Mouse (Mus musculus): ENCODE measurements around the gene Nisch.

Gene Nisch

DNA sequence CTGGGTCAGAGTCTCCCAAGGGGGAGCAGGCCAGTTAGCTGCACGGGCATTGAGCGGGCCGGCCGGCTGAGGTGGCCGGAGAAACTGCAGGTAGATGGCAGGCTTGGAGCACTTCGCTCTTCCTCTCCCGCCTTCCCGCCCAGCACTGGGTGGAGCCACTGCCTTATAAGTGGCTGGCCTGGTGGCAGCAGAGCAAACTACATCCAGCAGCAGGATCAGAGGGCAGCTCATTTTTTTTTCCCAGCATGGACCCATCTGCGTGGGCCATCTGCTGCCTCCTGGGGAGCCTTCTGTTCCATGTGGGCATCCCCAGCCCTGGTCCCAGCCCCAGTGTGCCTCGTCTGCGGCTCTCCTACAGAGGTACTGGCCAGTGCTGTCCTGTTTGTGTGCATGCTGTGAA, 920 bp upstream of the Nisch start, which contains the start of gene Sema3g:
TSS of gene Sema3g (plus strand) at position 195 of the 400 bp plus-strand sequence.
- peak; percentile 32 for DNase-seq (ENCODE audit: extremely low read depth, insufficient read length, low spot score)

DNA sequence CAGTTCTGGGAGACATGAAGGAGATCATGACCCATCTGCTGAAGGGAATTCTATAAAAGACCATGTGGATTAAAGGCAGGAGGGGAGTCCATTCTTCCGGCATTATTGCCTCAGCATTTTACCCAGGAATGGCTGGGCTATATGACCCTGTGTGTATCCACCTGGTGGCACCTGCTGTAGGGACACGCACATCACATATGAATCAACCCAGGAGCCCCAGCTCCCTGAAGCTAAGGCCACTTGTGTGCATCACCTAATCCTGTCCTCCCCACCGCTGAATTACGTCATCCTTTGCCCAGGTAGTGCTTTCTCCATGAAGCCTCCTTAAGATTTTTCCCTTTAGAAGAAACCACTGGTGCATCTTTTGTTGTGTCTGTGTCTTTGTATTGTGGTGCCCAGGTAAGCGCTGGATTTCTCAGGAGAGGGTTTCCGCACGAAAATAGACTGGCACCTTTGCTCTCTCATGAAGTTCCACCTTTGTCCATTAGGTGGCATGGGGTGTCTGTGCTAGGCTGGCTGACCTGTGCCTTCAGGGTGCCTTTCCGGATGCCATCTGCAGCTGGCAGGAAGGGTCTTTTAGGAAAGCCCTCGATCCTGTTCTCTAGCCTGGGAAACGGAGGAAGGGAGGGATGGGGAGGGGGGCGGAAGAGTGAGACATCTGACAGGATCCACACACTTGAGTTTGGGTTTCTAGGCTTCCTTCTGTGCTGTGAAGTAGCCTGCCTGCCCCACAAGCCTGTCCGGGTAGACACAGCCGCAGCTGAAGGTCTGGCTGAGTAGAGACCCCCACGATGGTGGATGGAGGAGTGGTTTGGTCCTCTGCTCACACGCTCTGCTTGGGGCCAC, 1.4 kb downstream of the Nisch start:
- DNase-seq (ENCODE audit: extremely low read depth, insufficient read length, low spot score): peak; percentile 32

DNA sequence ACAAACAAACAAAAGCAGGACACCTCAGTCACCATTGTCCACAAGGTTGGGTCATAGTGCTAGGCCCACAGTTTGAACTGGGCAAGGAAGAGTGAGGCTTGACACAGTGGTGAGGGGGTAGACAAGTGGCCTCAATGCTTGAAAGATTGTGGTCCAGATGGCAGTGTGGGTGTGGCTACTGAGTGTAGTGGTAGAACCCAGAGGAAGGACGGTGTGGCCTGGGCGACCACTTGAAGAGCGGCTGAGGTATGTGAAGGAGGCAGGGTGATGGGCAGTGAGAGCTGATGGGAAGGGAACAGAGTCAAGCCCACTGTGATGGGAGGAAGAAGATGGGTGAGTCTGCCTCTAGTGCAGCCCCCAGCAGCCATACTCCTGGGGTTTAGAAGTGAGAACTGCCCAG, 2.1 kb downstream of the Nisch start:
- no peak for DNase-seq (ENCODE audit: extremely low read depth, insufficient read length, low spot score)

DNA sequence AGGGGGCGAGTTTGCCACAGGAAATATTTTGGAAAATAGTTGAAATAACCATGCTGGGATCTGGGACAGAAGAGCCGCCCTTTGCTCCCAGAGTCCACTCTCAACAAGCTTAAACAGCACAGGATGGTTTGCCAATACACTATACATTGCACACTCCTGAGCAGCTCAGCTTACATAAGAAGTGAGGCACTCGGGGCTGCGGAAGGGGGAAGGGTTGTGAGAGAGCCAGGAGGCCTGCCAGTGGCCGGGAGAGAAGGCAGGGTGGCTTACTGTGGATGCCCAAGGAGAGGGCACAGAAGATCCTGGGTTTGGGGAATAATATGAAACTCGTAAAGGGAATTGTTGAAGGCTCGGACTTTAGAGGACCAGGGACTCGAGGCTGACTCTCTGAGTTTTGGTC, 2.9 kb downstream of the Nisch start:
- DNase-seq (ENCODE audit: extremely low read depth, insufficient read length, low spot score): no peak

DNA sequence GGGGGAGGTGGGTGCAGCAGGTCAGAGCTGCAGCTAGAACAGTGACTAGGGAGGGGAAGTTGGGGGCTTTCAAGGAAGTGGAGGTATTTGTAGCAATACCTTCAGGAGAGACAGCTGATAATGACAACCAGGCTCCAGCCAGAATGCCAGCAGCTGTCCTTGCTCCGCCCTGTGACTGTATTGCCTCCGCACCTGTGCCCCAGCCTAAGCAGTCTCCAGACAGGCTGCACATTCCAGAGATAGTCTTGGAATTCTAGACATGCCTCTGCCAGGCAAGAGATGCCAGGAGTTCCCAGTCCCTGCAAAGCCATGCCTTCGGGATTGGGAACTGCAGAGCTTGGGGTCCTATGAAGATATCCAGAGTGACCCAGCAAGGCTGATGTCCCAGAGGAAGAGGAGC, 4.2 kb downstream of the Nisch start:
- no peak for DNase-seq (ENCODE audit: extremely low read depth, insufficient read length, low spot score)

DNA sequence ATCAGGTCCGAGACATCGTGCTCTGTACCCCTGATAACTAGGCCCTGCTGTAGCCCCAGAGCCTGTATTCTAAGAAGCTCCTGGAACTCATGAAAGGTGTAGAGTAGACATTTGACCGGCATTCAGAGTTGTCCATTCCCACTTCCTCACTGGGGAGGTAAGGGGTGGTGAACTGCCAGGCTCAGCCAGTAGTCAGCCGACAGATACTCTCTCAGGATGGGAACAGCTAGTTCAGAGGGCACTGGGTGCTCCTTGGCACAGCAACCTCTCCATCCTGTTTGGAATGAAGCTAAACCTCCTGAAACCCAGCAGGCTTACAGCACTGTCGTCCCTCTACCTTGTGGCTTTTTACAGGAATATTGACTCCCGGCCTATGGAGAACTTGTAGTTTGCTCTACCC, 4.9 kb downstream of the Nisch start:
- DNase-seq (ENCODE audit: extremely low read depth, insufficient read length, low spot score): no peak

DNA sequence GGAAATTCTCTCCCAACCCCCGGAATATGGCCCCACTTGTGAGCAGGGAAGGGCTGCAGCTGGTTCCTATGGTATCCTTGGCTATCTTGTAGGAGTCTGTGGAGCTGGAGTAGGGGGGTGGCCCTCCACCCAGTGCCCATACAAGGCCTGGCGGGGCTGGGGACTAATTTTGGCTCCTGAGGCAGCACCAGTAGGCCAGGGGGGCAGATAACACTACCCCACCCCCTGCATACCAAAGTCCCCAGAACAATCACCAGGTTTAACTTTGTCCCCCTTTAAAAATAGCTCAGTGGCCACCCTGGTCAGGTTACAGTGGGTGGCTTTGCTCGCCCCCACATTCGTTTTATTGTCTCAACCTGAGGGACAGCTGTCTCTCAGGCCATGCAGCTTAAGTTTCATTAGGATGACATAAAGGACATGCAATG, 7.6 kb downstream of the Nisch start:
- DNase-seq (ENCODE audit: extremely low read depth, insufficient read length, low spot score): no peak

DNA sequence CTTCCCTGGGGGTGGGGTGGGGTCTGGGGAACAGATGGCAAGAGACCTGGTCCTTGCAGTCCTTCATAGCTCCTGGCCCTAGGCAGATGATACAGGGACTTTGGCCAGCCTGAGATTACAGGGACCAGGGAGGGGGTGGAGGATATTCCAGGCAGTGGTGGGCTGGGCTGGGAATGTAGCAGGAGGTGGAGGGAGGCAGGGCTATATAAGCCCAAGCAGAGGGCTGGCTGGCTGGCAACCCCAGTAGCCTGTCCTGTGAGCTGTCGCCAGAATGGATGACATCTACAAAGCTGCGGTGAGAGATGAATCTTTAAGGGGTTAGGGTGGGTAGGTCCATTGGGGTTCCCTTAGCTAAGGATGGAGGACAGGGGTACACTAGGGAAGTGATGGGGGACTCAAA, 8.7 kb downstream of the Nisch start, which contains the start of gene Tnnc1:
TSS of gene Tnnc1 (plus strand) at position 229 of the 400 bp plus-strand sequence.
- DNase-seq (ENCODE audit: extremely low read depth, insufficient read length, low spot score): no peak

DNA sequence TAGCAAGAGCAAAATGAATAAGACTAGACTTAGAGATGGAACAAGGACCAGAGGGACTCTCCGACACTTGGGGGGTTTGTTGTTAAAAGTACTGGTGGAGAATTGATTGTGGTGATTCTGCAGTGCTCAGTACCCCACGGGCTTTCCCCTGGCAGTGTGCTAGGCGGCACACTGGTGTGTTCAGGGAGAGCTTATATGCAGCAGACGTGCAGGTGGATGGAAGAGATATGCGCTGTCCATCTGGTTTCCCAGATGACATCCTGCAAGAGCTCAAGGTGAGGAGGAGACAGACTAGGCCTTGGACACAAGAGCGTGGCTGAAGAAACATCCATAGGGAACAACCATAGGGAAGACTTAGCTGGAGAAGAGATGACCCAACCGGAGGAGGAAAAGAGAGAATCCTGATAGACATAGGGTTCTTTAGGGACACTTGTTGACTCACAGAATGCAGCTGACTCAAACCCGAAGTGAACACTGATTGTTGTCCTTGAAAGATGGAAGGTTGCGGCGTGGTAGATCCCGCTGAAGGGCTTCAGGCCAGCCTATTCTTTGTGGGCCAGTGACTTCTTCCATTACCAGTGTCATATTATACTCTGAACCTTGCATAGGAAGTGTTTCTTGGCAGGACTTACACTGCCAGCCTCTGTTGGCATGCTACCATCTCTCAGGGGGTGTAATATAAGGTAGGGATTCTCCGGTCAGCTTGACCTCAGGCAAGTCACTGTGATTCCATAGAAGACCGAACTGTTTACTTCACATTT, 9.5 kb downstream of the Nisch start:
- no peak for DNase-seq (ENCODE audit: extremely low read depth, insufficient read length, low spot score)

DNA sequence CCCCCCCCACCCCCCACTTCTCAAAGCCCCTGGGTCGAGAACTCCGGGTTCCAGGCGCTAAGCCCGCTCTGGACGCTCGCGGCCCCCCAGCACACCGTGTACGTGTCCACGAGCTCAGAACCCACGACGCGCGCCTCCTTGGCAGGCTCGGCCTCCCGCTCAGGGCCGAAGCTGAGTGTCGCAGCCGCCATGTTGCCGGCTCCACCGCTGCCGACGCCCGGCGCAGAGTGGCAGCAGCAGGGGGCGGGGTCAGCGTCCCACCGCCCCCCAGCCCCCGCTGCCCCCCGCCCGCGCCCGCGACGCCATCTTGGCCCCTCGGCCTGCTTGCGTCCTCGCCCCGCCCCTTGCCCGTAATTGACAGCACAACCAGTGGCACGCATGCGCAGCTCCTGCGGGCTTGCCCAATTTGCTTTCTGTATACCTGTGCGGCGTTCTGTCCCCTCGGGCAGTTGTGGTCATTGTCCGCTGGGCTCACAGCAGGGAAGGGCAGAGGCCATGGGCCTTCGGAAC, 10.2 kb downstream of the Nisch start:
- peak; percentile 83 for DNase-seq (ENCODE audit: extremely low read depth, insufficient read length, low spot score)

DNA sequence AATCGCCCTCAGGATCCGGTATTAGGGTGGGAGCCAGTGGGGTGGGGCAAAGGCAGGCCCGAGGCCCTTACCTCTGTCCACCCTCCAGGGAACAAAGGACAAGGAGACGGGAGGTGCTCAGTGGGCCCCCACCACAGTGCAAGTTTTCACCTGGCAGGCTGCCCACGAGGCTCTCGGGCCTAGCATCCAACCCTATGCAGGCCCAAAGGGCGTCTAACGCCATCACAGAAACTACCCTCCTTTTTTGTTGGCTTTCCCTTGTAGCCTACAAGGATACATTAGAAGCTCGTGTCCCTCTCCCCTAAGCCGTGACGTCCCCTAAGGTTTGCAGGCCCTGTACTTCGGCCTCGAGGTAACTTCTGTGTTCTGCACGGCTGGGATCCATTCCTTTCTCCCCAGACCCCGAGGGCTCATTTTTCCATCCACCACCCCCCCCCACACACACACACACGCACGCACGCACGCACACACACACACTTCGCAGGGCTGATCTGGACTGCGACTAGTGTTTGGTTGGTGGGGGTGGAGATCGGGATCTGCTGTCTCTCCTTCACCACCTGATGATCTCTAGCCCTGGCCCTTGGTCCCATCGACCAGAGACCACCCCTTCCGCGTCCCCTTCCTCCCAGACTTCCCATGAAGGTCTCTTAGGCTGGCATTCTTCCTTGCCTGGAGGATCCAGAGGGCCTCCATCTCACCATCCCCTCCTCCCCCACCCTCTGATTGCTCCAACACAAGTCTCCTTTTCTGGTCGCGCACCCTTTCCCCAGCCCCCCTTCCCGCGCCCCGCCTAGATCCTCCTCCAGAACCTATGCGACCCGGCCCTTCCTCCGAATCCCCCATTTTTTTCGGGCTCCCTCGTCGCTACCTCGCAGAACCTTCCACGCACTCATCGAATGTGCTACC, 10.9 kb downstream of the Nisch start:
- DNase-seq (ENCODE audit: extremely low read depth, insufficient read length, low spot score): peak; percentile 67

DNA sequence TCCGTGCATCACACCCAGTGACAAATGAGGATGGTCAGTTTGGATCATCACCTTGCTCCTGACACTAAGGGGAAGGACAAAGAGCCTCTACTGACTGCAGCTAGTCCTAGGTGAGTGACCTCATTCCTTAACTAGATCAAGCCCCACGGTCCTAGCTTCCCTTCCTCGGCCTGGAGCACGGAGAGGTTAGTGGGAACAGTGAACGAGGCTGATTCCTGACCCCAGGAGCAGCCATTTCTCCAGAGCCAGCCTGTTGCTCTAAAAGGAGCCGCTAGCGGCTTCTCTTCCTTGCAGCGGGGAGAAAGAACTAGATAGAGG, 11.5 kb downstream of the Nisch start:
- no peak for DNase-seq (ENCODE audit: extremely low read depth, insufficient read length, low spot score)

DNA sequence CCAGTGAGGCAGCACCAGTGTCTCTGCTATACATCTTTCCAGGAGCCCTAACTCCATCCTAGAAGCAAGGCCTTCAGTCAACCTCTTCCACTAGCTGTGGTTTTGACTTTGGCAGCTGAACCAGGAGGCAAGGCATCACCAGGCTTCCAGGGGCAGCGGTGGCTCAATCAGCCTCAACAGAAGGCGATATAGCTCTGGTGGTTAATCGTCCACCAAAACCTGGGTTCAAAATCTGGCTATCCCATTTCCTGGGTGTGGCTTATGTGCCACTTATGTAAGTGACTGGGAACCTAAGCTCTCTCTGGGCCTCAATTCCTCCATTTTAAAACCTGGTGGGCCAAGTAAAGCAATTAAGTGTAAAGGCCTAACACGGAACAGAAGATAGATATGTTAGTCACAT, 11.9 kb downstream of the Nisch start:
- DNase-seq (ENCODE audit: extremely low read depth, insufficient read length, low spot score): peak; percentile 38

DNA sequence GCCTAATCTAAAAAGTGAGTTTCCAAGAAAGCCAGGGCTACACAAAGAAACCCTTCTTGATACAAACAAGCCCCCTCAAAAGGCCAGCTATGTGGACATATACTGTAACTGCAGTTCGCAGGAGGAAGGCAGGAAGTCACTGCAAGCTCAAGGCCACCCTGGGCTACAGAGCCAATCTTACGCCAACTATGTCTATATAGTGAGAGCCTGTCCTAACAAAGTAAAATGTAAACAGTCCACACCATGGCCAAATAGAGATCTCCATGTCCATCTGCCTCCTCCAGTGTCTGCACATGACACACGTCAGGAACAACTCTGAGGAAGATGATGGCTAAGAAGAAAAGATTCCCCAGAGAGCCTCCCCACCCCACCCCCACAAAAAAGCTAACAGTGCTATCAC, 16.7 kb downstream of the Nisch start:
- DNase-seq (ENCODE audit: extremely low read depth, insufficient read length, low spot score): no peak

DNA sequence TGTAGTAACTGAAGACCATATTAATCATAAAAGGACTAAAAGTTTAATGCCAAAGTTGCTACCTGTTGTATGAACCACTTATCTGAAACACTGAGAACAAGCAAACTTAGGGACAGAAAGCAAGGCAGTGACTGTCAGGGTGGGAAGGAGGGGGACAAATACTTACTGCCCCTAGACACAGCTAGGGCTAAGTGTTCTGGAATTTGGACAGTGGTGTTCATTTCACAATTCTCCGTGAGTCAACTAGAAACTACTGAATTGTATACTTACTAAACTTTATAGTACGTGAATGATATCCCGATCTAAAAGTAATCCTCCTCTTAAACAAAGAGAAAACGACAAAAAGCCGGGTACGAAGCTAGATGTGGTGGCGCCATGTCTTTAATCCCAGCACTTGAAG, 17.1 kb downstream of the Nisch start:
- no peak for DNase-seq (ENCODE audit: extremely low read depth, insufficient read length, low spot score)

DNA sequence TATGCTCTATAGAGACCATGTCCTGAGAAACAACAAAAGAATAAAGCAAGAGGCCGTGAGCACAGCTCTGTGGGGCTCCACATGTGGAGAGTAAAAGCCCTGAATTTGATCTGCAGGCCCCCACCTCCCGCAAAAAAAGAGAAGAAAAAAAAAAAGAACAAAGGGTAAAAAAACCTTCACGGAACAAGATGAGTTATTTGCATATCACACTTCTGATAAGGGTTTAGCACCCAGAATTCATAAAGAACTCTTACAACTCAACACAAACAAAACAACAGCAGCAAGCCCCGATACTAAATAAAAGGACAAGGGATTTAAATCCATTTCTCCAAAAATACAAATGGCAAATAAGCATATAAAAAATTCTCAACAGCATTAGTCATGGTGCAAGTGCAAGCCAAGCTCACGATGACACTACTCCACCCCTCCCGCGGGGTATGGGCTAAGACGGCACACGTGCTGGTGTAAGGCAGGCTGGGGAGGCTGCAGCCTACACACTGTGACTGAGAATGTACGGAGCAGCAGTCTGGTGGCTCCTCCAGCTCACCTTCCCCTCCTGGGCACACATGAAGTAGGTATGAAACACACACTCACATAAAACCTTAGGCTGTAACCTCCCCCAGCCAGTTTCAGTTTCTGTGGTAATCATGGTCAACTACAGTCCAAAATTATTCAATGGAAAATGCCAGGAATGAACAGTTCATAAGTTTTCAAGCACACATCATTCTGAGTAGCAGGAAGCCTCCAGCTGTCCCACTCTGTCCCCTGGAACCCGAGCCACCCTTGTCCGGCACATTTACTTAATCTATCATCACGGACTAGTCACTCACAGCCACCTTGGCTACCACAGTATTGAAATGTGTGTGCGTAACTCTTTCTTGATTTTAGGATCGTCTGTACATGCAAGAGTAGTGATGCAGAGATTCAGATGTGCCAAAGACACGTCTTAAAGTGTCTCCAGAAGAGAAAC, 18.9 kb downstream of the Nisch start:
- DNase-seq (ENCODE audit: extremely low read depth, insufficient read length, low spot score): peak; percentile 58

DNA sequence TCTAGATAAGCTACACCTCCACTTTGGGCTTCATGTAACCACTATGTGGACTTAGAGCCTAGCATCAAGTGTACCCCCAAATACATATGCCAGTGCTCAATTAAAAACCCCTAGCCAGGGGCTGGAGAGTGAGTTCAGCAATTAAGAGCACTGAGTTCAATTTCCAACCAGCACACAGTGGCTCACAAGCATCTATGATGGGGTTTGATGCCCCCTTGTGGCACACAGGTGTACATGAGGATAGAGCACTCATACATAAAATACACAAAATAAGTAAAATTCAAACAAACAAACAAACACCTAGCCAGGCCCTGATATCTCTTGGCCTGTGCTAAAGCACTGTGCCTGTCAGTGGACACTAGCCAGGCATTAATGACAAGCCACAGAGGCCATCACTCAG, 20.8 kb downstream of the Nisch start:
- DNase-seq (ENCODE audit: extremely low read depth, insufficient read length, low spot score): no peak

DNA sequence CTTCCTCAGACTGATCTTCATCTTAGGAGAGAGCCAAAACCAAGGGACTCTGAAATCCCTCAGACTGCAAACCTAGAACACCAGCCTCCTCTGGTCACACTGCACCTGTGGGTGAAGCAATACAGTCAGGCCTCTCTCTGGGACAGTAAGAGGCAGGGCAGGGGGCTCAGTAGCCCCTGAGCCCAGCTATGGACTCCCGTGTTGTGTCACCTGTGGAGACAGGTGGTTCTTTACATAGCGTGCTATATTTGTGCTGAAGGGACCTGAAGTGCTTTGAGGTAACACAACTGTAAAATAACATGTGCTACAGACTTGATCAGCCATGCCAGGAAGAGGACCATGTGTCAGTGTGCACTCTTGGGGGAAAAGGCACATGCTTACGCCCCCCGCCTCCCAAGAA, 21.2 kb downstream of the Nisch start:
- no peak for DNase-seq (ENCODE audit: extremely low read depth, insufficient read length, low spot score)

DNA sequence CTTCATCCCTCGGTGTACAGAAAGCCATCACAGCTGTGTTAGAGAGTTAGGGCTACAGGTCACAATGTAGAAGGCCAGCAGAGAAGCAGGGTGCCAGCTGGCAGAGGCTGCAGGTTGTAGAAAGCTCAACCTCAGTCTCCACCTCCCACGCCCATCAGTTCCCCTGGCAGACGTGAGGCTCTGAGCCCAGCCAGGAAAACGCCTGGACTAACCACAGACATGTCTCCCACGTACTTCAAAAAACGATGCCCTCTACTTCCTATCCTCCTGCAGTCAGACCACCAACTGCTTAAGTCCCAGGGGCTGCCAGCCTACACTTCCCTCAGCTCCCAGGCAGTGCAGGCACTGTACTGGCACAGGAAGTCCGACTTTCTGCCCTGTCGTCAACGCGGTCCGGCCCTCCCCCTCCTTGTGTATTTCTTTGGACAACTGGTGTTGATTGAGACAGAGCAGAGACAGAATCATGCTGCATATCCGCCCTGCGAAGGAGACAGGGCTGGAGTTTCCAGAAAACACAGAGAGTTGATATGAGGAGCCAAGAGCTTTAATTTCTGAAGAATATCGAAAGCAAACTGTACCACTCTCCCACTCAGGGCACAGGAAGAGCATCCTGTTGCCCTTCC, 21.7 kb downstream of the Nisch start:
- peak; percentile 59 for DNase-seq (ENCODE audit: extremely low read depth, insufficient read length, low spot score)
